Mouse (Mus musculus): ENCODE measurements around the gene Calhm1. TPM values are rescaled to one million over a fixed set of nuclear protein-coding genes. Genes with fewer than 3 reads are reported as not detected.

Gene Calhm1
- total and polyA plus RNA-seq, 3 experiments: 0.06 TPM; not detected in 2

- Histone ChIP-seq H3K27me3 (ENCODE audit: control insufficient read depth in 1 of 2, insufficient read depth in 2 of 2, low read length in 2 of 2) (no peaks in the 10 kb centered on the region), H3K4me3 (ENCODE audit: control insufficient read depth in 1 of 2, insufficient read depth in 1 of 2, low read depth in 2 of 2, low read length in 2 of 2) (no peak overlapping the region), H3K9me3 (replicated peaks; ENCODE audit: insufficient read depth, low read length) (no peaks in the 10 kb centered on the region), H3K9ac (ENCODE audit: control insufficient read depth, low read depth, low read length, poor library complexity, severe bottlenecking) (peak overlapping the region; percentile 38), H3K79me2 (ENCODE audit: control insufficient read depth, insufficient read depth, low read length, poor library complexity) (peaks cover 6% of the 10 kb centered on the region; the same call in 1 of the 2 replicates), H3K36me3 (ENCODE audit: control insufficient read depth in 1 of 2, insufficient read depth in 2 of 2, low read length in 2 of 2) (peaks cover 11 to 25% of the 10 kb centered on the region in 2 experiments), H3K27ac (ENCODE audit: control insufficient read depth, low read depth, low read length) (peak overlapping the region; percentile 74), H3K4me1 (ENCODE audit: control insufficient read depth in 1 of 2, insufficient read depth in 2 of 2, low read length in 2 of 2) (peaks cover 8 to 27% of the 10 kb centered on the region in 2 experiments)
- peak; percentile 92 for DNase-seq (ENCODE audit: low read depth, low spot score)
- peak; percentile 36; the same call in 1 of the 2 replicates for TF ChIP-seq TAL1 (IDR thresholded peaks at IDR 0.05; ENCODE audit: low read length)
- TF ChIP-seq USF1 (IDR thresholded peaks at IDR 0.05; ENCODE audit: low read depth, low read length): no peak
- no peak for TF ChIP-seq MYB (IDR thresholded peaks at IDR 0.05; ENCODE audit: low read depth, low read length)
- TF ChIP-seq CTCF (IDR thresholded peaks at IDR 0.05 in 2 of 3, conservative IDR thresholded peaks at IDR 0.05 in 1 of 3; ENCODE audit: control insufficient read depth in 1 of 3, insufficient read depth in 1 of 3, low read depth in 2 of 3, low read length in 3 of 3, poor library complexity in 1 of 3, severe bottlenecking in 1 of 3): no peak
- peak; percentile 19; the same call in 1 of the 2 replicates for TF ChIP-seq CHD2 (IDR thresholded peaks at IDR 0.05; ENCODE audit: low read length)
- TF ChIP-seq GABPA (IDR thresholded peaks at IDR 0.05; ENCODE audit: low read depth, low read length): no peak; the same call in 1 of the 2 replicates
- peak; percentile 82 to 94 for TF ChIP-seq EP300 (IDR thresholded peaks at IDR 0.05; ENCODE audit: low read depth in 1 of 2, low read length in 2 of 2)
- TF ChIP-seq RCOR1 (IDR thresholded peaks at IDR 0.05; ENCODE audit: low read depth, low read length): peak; percentile 84
- TF ChIP-seq MXI1 (IDR thresholded peaks at IDR 0.05; ENCODE audit: low read depth, low read length): peak; percentile 71; the same call in 1 of the 2 replicates
- TF ChIP-seq BHLHE40 (IDR thresholded peaks at IDR 0.05; ENCODE audit: borderline replicate concordance, low read depth, low read length): no peak; the same call in 1 of the 2 replicates
- no peak for TF ChIP-seq POLR2AphosphoS5 (IDR thresholded peaks at IDR 0.05; ENCODE audit: borderline replicate concordance, low read depth, low read length)
- no peak for TF ChIP-seq ZKSCAN1 (IDR thresholded peaks at IDR 0.05; ENCODE audit: low read depth, low read length)
- TF ChIP-seq ETS1 (IDR thresholded peaks at IDR 0.05; ENCODE audit: low read depth, low read length): peak; percentile 79
- TF ChIP-seq USF2 (IDR thresholded peaks at IDR 0.05; ENCODE audit: borderline replicate concordance in 1 of 2, insufficient read depth in 1 of 2, low read depth in 1 of 2, low read length in 2 of 2): no peak
- no peak for TF ChIP-seq RAD21 (IDR thresholded peaks at IDR 0.05; ENCODE audit: low read depth, low read length)
- TF ChIP-seq GATA1 (IDR thresholded peaks at IDR 0.05; ENCODE audit: low read depth, low read length): peak; percentile 49; the same call in 1 of the 2 replicates
- TF ChIP-seq ELF1 (IDR thresholded peaks at IDR 0.05; ENCODE audit: low read depth, low read length): peak; percentile 58
- TF ChIP-seq SMC3 (IDR thresholded peaks at IDR 0.05; ENCODE audit: low read depth, low read length): peak; percentile 13; the same call in 1 of the 2 replicates
- peak; percentile 91 for TF ChIP-seq SIN3A (IDR thresholded peaks at IDR 0.05; ENCODE audit: low read length)
- no peak for TF ChIP-seq POLR2A (IDR thresholded peaks at IDR 0.05; ENCODE audit: control insufficient read depth in 1 of 2, insufficient read depth in 1 of 2, low read depth in 1 of 2, low read length in 2 of 2, poor library complexity in 1 of 2)
- no peak for TF ChIP-seq E2F4 (IDR thresholded peaks at IDR 0.05; ENCODE audit: borderline replicate concordance, low read depth, low read length)
- no peak for TF ChIP-seq CHD1 (IDR thresholded peaks at IDR 0.05; ENCODE audit: low read depth, low read length)
- peak; percentile 53 for TF ChIP-seq MAX (IDR thresholded peaks at IDR 0.05; ENCODE audit: low read length)
- TF ChIP-seq MEF2A (IDR thresholded peaks at IDR 0.05; ENCODE audit: extremely low read depth, insufficient replicate concordance, low read depth, low read length, poor library complexity, severe bottlenecking): peak; percentile 92; the same call in 1 of the 2 replicates
- no peak for TF ChIP-seq HCFC1 (IDR thresholded peaks at IDR 0.05; ENCODE audit: low read depth, low read length)
- TF ChIP-seq NELFE (IDR thresholded peaks at IDR 0.05; ENCODE audit: low read depth, low read length): peak; percentile 27; the same call in 1 of the 2 replicates
- peak; percentile 51; the same call in 1 of the 2 replicates for TF ChIP-seq TBP (IDR thresholded peaks at IDR 0.05; ENCODE audit: low read depth, low read length)
- peak; percentile 49; the same call in 1 of the 2 replicates for TF ChIP-seq MAFK (IDR thresholded peaks at IDR 0.05; ENCODE audit: borderline replicate concordance, low read depth, low read length)
- no peak for TF ChIP-seq KAT2A (conservative IDR thresholded peaks at IDR 0.05; ENCODE audit: low read depth, low read length)
- TF ChIP-seq NRF1 (IDR thresholded peaks at IDR 0.05; ENCODE audit: insufficient read depth, low read depth, low read length, poor library complexity, severe bottlenecking): no peak
- TF ChIP-seq UBTF (IDR thresholded peaks at IDR 0.05; ENCODE audit: borderline replicate concordance, insufficient read depth, low read depth, low read length): no peak
- TF ChIP-seq JUND (IDR thresholded peaks at IDR 0.05; ENCODE audit: low read depth, low read length): 0 out of 2 replicates have a peak, but pooled peaks have one; percentile 50
- TF ChIP-seq TCF12 (IDR thresholded peaks at IDR 0.05; ENCODE audit: low read depth, low read length): peak; percentile 62
- no peak for TF ChIP-seq ZC3H11A (IDR thresholded peaks at IDR 0.05; ENCODE audit: low read depth, low read length)
- TF ChIP-seq MYC (IDR thresholded peaks at IDR 0.05; ENCODE audit: low read depth, low read length): peak; percentile 81
- peak; percentile 86 for TF ChIP-seq MAZ (IDR thresholded peaks at IDR 0.05; ENCODE audit: low read depth, low read length)
- TF ChIP-seq ZNF384 (IDR thresholded peaks at IDR 0.05; ENCODE audit: low read depth, low read length): peak; percentile 50; the same call in 1 of the 2 replicates
These were observed 10.9 kb downstream of the Calhm1 start for GRCm38 (mm10) chr19:47133161-47133560.

All from MEL (cell line).